Mouse (Mus musculus) small intestine, adult 2 months (tissue): ENCODE measurements at regions not wholly inside any gene's neighbourhood (a gene's known extent, or its start where the extent isn't known, plus 50 kb on each side); places are given as distances from the start of the nearest gene placed in this dataset.

ENCODE experiments used
- H3K27ac ChIP-seq: fragments of 200-500 bp; 2 replicates; pipeline ENCODE4 v1.5.1; 2012; ENCODE audit warnings: low read depth, low read length, control low read depth, inconsistent platforms; ENCODE audit not compliant: insufficient read depth
- H3K27me3 ChIP-seq: fragments of 200-500 bp; 2 replicates; pipeline ENCODE4 v1.6.1; 2012; ENCODE audit warnings: mild to moderate bottlenecking, moderate library complexity, low read length, inconsistent platforms; ENCODE audit not compliant: control insufficient read depth, insufficient read depth
- H3K36me3 ChIP-seq: fragments of 200-500 bp; 2 replicates; pipeline ENCODE4 v1.6.1; 2012; ENCODE audit warnings: mild to moderate bottlenecking, low read length, control low read depth, inconsistent platforms; ENCODE audit not compliant: control insufficient read depth, insufficient read depth
- H3K4me1 ChIP-seq: fragments of 200-500 bp; 2 replicates; pipeline ENCODE4 v1.6.1; 2012; ENCODE audit warnings: low read length, inconsistent platforms, mixed read lengths; ENCODE audit not compliant: control insufficient read depth, insufficient read depth, insufficient read length
- H3K4me3 ChIP-seq: fragments of 200-500 bp; 2 replicates; pipeline ENCODE4 v1.5.1; 2012; ENCODE audit warnings: low read depth, mild to moderate bottlenecking, control low read depth, inconsistent platforms, low read length, moderate library complexity
- CTCF ChIP-seq: fragments of 200-500 bp; IDR thresholded peaks from 2 replicates; pipeline ENCODE4 v1.5.1; 2012; ENCODE audit warnings: low read depth, mild to moderate bottlenecking, control low read depth, inconsistent platforms, low read length, moderate library complexity, mixed read lengths; ENCODE audit not compliant: insufficient replicate concordance, insufficient read length; ENCODE audit errors: extremely low read depth
- POLR2A ChIP-seq: fragments of 200-500 bp; IDR thresholded peaks from 2 replicates; pipeline ENCODE4 v1.6.1; 2012; ENCODE audit warnings: low read depth, mild to moderate bottlenecking, control low read depth, inconsistent platforms, low read length, moderate library complexity
- WGBS: fragments of 180-500 bp; shearing (Covaris S2); methylation state at CpG from one replicate; pipeline ENCODE4 v1.1.7; 2018; 5-methylcytosine and 5-hydroxymethylcytosine counted together

DNA sequence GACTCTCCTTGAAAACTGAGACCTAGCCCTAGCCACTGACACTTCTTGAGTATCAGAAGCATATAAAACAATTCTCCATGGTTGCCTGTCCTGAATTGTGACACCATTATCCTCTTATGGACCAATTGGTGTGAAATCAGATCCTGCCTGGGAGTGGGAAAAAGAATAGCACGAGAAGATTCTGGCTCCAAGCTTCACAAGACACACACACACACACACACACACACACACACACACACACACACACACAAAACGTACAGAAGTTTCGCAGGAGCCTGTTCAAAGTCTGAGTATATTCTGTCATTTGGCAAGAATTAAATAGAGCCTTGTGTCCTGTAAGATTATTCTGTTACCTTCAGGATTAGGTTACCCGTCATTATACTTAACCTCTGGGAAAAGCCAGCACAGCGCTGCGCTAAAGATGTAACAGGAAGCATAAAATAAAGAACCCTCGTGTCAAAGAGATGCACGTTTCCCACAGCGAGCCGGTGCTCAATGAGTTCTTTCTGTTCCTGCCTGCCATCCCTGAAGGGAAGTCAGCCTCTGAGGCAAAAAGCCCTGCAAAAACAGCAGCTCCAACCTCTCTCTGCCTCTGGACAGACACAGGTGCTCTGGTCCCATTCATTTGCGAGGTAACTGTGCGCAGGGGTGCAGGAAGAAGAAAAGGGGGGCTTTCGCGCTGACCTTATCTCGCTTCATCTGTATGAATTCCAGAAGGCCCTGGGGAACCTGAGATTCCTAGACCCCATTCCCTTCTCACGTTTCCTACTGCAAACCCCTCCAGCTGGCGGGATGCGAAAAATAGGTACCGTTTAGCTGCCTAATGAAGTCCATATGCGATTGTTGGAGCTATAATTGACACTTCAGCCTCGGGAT is 178.4 kb upstream of the Elac2 start:
- Histone ChIP-seq H3K4me1 (no peaks in the 10 kb centered on the region), H3K27me3 (no peaks in the 10 kb centered on the region), H3K27ac (no peak overlapping the region), H3K4me3 (no peak overlapping the region), H3K36me3 (no peaks in the 10 kb centered on the region)
- WGBS = 73% methylated on average over 21 of the region's 21 CpGs
- TF ChIP-seq CTCF (no peak), POLR2A (no peak)

GRCm38 (mm10) chr11:64801351-64801750 is 177.5 kb upstream of the Elac2 start:
- no peaks in the 10 kb centered on the region for H3K27me3 ChIP-seq
- no peak overlapping the region for H3K27ac ChIP-seq
- TF ChIP-seq POLR2A (no peak), CTCF (no peak)
- 24% methylated on average over 10 of the region's 10 CpGs for WGBS
- no peaks in the 10 kb centered on the region for H3K36me3 ChIP-seq
- H3K4me1 ChIP-seq = no peaks in the 10 kb centered on the region
- no peak overlapping the region for H3K4me3 ChIP-seq

DNA sequence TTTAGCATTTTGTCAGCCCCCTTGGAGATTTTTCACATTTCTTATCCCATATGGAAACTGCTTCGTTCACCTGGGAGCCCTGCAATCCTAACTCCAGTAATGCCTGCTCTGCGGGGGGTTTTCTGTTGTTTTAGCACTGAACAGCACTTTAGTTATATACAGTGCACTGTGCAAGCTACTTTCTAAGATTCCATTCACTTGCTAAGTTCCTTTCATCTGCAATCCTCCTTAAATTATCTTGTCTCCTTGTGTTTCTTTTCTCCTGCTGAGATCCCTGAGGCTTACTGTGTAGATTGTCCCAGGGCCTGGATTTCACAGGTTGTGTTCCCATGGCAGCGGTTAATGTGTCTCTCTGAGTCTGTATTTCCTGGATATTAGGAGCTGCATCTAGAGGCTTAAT is 173.3 kb upstream of the Elac2 start:
- no peaks in the 10 kb centered on the region for H3K4me1 ChIP-seq
- 90% methylated on average over 3 of the region's 3 CpGs for WGBS
- H3K36me3 ChIP-seq = no peaks in the 10 kb centered on the region
- TF ChIP-seq CTCF = no peak
- TF ChIP-seq POLR2A = no peak
- H3K4me3 ChIP-seq = no peak overlapping the region
- H3K27me3 ChIP-seq = no peaks in the 10 kb centered on the region
- H3K27ac ChIP-seq = no peak overlapping the region

GRCm38 (mm10) chr11:64812408-64812807 is 166.4 kb upstream of the Elac2 start:
- no peak overlapping the region for H3K27ac ChIP-seq
- H3K27me3 ChIP-seq = no peaks in the 10 kb centered on the region
- WGBS = 64% methylated on average over 6 of the region's 6 CpGs
- H3K4me3 ChIP-seq = no peak overlapping the region
- TF ChIP-seq POLR2A (no peak), CTCF (no peak)
- no peaks in the 10 kb centered on the region for H3K4me1 ChIP-seq
- H3K36me3 ChIP-seq = no peaks in the 10 kb centered on the region

DNA sequence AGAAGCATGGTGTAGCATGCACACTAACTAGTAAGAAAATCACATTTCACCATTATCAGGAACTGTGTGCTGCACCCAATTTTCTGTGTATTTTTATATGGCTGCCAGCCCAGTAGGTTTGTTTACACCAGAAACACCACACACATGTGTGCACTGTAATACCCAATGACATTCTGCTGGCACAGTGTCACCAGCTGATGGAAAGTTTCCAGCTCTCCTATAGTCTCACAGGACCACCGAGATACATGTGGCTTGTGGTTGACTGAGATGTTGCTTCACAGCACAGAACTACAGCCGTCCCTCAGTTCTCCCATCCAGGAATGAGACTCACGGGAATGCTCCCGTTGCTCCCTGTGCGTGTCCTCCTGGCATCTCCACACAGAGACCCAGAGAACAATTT is 149.4 kb upstream of the Elac2 start:
- no peak overlapping the region for H3K27ac ChIP-seq
- no peak for TF ChIP-seq CTCF
- TF ChIP-seq POLR2A = no peak
- H3K27me3 ChIP-seq = no peaks in the 10 kb centered on the region
- no peaks in the 10 kb centered on the region for H3K4me1 ChIP-seq
- WGBS = 76% methylated on average over 5 of the region's 5 CpGs
- no peak overlapping the region for H3K4me3 ChIP-seq
- no peaks in the 10 kb centered on the region for H3K36me3 ChIP-seq

- Histone ChIP-seq H3K4me3 (no peak overlapping the region), H3K27me3 (no peaks in the 10 kb centered on the region), H3K27ac (no peak overlapping the region), H3K4me1 (no peaks in the 10 kb centered on the region), H3K36me3 (no peaks in the 10 kb centered on the region)
- 70% methylated on average over 5 of the region's 5 CpGs for WGBS
- TF ChIP-seq POLR2A = no peak
- no peak for TF ChIP-seq CTCF
Observed at GRCm38 (mm10) chr11:64832453-64832852, 146.4 kb upstream of the Elac2 start.

DNA sequence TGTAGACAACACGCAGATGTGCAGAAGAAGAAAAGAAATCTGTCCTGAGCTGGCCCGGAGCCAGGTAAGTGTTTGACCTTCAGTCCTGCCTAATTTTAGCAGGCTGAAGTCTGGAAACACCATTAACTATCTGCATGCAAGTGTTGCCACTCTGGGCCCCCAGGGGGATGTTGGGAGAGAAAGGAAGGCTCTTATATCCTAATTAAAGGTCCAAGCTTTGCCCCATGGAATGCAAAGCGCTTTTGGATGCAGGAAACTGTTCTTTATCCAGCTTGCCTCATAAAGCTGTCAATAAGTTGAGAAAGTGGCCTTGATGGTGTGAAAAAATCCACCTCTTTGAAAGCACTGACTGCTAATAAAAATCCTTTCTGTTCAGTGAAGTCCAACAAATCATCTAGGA is 145.1 kb upstream of the Elac2 start:
- Histone ChIP-seq H3K4me1 (no peaks in the 10 kb centered on the region), H3K36me3 (no peaks in the 10 kb centered on the region), H3K4me3 (no peak overlapping the region), H3K27me3 (no peaks in the 10 kb centered on the region), H3K27ac (no peak overlapping the region)
- no peak for TF ChIP-seq CTCF
- TF ChIP-seq POLR2A = no peak
- 41% methylated on average over 3 of the region's 3 CpGs for WGBS
